Mouse (Mus musculus): ENCODE results near the gene Lhfpl4.
A peak's percentile ranks its signal among the peaks of the same experiment; 100 is the strongest.

Lhfpl4 gene

DNA sequence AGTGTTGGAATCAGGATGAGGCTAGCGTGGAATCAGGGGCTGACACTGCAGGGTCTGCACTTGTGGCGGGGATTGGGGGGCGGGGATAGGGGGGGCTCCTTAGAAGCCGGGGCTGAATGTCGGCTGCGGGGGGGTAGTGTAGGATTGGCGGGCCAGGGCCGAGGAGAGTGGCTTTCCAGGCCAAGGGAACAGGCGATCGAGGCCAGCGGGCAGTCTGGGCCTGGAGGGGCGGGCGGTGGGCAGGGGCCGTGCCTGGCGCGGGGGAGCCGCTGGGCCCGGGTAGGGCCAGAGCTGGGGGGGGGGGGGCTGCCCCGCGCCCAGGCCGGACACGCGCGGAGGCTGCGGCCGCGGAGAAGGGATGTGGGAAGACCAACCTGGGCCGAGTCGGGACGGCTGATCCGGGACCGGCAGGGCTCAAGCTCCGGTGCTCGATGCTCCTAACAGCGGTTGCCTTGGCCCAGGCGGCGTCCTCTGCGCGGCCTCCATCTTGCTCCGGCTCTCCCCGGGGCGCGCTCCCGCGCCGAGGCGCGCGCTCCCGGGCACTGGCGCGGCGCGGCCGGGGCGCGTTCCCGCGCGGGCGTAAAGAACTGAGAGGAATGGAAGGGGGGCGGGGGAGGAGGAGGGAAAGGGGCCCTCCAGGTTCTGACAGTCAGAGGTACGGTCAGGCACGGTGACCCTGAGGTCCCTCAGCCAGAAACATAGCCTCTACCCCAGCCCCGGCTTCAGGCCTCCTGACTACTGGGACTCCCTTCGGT lies at the start of gene Lhfpl4:
TSS of gene Lhfpl4 (minus strand) at position 544 of the 755 bp plus-strand sequence.
- DNase-seq (ENCODE audit: low spot score in 2 of 2) = peak in 1 of 2 experiments; percentile 55

DNA sequence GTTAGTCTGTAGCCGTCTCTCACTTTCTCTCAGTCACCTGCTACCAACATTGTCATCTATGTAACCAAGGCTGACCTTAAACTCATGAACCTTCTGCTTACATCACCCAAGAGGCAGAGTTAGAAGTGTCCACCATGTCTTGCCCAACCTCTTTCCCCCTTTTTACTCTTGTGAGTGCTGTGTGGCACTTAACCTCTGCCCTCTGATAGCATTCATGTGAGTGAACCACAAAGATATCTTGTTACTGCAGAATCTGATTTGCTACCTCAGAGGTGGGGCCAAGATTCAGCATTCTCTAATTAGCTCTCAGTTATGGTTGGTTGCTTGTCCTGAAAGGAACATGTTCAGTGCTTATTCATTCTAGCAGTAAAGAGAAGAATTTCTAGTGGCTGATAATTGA lies 47.6 kb upstream of the Lhfpl4 start:
- no peak for DNase-seq (ENCODE audit: low spot score in 2 of 2)

DNA sequence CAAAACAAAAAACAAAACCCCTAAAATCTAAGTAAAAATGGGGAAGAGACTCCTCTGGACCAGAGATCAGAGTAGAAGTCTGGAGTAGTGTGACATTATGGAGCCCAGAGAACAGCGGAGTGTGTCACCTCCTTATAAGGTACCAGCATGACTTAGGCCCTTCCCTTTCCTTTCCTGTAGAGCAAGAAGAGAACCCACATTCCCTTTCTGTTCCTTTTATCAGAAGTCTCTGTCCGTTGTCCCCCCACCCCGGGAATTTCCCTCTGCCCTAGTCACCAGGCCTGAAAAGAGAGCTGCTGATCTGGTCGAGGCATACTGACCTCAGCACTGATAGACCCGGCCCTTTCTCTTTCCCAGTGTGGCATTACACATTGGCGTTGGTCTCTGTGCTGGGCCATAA lies 43.3 kb upstream of the Lhfpl4 start:
- DNase-seq (ENCODE audit: low spot score in 2 of 2) = no peak

DNA sequence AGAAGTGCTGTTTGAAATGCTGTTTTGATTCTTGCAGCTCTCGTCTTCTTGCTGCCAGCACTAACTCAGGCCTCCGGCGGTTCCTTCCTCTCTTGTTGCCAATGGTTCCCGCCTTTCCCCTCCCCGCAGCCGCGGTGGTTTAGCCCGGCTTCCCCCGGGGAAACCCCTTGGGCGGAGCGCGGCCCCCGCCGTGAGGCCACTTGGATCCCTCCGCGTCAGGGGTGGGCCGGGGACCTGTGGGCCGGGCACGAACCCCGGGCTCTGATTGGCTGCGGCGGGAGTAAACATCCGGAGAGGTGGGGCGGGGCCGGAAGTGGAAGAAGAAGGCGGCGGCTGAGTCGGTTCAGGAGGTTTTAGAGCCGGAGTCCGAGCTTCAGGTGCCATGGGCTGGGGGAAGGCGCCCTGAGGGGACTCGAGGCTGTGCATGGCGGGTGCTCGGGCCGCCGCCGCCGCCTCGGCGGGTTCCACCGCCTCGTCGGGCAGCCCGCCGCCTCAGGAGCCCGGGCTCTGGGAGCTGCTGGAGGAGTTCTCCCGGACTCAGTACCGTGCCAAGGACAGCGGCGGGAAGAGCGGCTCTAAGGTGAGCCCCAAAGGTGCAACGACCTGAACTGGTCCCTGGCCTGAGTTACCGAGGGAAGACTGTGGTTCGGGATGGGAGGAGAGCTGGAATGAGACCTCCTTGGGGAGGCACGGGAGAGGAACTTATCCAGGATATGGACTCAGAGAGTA lies 42.5 kb upstream of the Lhfpl4 start, which contains the start of gene Mtmr14:
TSS of gene Mtmr14 (plus strand) at position 302 of the 729 bp plus-strand sequence.
- DNase-seq (ENCODE audit: low spot score in 2 of 2) = peak; percentile 92 to 99

DNA sequence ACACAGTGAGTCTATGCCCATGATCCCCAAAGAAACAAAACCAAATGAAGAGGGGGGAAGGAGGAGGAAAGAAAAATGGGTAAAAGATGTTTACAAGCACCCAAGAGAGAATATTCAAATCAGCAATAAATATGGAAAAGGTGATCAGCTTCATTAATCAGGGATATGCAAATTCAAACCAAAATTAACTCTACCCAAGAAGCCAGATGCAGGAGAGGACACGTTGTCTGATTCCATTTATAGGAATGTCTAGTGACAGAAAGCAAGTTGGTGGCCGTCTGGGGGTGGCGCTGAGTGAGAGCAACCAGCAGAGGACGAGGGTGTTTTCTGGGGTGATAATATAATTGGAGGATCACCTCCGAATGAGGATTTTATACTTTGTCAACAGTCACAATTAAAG lies 40.0 kb upstream of the Lhfpl4 start:
- DNase-seq (ENCODE audit: low spot score in 2 of 2) = no peak

DNA sequence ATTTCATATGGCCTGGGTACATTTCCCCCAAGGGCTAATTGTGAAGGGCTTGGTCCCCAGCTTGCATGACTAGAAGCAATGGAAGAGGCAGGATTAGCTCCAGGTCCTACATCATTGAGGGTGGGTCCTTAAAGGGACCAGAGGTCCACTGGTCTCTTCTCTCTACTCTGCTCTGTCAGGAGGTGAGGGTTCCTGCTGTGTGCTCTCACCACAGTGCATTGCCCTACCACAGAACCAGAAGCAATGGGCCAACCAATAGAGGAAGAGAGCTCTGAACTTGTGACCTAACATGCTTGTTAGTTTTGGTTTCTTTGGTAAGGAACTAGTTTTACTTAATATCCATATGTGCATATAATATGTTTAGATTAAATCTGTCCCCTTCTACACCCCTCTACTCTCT lies 31.5 kb upstream of the Lhfpl4 start:
- no peak for DNase-seq (ENCODE audit: low spot score in 2 of 2)

DNA sequence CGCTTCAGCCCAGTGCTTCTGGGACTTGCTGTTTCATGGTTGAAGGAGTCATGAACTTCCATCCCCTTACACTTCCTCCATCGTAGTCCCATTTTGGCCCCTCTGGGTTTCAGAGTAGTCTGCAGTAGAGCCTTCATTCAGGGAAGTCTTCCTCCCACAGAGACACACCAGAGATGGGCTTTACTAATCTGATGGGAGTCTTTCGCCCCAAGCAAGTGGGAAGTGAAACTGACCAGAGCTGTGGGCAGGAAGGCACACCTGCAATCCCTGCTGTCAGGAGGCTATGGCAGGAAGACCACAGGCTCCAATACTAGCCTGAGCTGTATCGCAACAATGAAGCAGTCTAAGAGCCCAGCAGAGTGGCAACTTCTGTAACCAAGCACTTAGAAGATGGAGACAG lies 30.6 kb upstream of the Lhfpl4 start:
- DNase-seq (ENCODE audit: low spot score in 2 of 2) = no peak

DNA sequence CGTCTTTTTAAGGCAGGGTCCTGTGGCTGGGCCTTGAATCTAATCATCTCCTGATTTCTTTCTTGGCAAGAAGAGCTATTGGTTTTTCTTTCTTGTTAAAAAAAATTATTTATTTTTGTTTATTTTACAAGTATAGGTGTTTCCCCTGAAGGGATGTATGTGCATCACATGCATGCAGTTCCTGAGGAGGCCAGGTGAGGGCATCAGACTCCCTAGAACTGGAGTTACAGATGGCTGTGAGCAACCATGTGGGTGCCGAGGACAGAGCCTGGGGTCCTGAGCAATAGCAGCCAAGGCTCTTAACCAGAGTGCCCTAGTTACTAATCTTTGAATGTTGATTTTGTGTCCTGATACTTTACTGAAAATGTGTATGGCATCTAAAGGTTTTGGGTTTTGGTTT lies 21.1 kb upstream of the Lhfpl4 start:
- no peak for DNase-seq (ENCODE audit: low spot score in 2 of 2)

DNA sequence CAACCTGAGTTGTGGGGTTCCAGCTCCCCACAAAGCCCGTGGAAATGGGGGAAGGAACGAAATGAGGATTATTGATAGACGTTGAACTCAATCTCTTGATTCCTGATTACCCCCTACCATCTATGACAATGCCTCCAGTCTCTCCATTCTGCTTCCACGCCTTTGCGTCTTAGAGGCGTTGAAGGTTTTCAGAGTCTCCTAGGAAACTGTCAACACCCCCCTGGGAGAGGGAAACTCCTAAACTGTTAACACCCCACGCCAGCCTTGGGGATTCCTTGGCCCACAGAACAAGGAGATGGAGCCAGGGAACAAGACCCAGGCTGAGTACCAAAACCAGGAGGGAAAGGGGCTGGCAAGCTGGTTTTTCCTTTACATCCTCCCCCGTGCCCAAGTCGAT lies 410 bp upstream of the Lhfpl4 start:
- DNase-seq (ENCODE audit: low spot score in 2 of 2) = peak in 1 of 2 experiments; percentile 31

DNA sequence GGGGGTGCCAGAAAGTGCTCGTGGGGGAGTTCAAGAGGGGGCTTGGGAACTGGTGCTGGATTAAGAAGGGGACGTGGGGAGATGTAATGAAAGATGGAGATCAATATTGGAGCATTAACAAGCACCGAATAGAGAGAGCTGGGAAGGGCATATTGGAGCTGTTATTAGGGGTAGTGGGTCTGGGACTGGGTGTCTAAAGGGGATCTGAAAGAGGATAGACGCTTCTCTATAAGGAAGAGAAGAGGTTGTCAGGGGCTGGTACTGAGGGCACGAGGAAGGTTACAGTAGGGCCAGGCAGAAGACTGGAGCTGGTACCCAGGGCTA lies 705 bp downstream of the Lhfpl4 start:
- DNase-seq (ENCODE audit: low spot score in 2 of 2) = no peak

DNA sequence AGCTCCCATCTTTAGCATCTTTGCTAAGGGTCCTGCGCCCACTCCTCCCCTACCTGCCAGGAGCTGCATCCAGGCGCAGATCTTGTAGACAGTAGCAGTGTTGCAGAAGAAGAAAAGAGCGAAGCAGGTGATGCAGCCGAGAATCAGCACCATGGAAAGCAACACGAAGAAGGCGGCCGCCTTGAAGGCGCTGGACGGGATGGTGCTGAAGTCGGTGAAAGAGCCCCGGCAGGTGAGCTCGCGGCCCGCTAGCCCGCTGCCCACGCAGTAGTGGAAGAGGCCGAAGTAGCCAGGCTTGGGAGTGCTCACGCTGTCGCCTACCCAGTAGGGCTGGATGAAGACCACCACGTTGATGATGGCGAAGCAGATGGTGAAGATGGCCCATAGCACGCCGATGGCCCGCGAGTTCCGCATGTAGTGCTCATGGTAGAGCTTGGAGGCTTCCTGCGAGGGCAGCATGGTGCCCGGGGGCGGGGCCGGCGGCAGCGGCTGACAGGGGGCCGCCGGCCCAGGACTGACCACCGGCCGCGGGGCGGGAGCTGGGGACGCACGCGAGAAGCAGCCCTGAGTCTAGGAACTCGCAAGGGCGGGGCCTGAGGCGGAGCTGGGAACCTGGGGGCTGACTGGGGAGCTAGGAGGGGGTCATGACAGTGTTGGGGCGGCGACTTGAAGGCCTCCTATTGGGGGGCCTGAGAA lies 1.3 kb downstream of the Lhfpl4 start:
- no peak for DNase-seq (ENCODE audit: low spot score in 2 of 2)

GRCm38 (mm10) chr6:113184866-113185525 lies 10.2 kb downstream of the Lhfpl4 start:
- no peak for DNase-seq (ENCODE audit: low spot score in 2 of 2)

DNA sequence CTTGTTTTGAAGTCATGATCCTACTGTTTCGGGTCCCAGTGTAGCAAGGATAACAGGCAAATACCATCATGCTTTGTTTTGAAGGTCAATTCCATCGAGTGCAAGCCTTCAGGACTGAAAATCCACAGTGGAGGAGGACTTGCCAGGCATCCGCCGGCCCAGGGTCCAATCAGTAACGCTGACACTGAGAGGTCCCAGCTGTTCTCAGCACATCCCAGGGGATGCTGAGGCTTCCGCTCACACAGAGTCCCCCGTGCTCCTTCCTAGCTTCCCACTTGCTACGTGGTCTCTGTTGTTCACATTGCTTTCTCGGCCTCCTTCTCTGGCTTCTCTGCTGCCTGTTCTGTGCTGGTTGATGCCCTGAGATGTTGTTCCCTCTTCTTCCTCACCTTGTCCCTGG lies 11.0 kb downstream of the Lhfpl4 start:
- no peak for DNase-seq (ENCODE audit: low spot score in 2 of 2)

- no peak for DNase-seq (ENCODE audit: low spot score in 2 of 2)
Measured at GRCm38 (mm10) chr6:113179195-113179733, 15.9 kb downstream of the Lhfpl4 start.

DNA sequence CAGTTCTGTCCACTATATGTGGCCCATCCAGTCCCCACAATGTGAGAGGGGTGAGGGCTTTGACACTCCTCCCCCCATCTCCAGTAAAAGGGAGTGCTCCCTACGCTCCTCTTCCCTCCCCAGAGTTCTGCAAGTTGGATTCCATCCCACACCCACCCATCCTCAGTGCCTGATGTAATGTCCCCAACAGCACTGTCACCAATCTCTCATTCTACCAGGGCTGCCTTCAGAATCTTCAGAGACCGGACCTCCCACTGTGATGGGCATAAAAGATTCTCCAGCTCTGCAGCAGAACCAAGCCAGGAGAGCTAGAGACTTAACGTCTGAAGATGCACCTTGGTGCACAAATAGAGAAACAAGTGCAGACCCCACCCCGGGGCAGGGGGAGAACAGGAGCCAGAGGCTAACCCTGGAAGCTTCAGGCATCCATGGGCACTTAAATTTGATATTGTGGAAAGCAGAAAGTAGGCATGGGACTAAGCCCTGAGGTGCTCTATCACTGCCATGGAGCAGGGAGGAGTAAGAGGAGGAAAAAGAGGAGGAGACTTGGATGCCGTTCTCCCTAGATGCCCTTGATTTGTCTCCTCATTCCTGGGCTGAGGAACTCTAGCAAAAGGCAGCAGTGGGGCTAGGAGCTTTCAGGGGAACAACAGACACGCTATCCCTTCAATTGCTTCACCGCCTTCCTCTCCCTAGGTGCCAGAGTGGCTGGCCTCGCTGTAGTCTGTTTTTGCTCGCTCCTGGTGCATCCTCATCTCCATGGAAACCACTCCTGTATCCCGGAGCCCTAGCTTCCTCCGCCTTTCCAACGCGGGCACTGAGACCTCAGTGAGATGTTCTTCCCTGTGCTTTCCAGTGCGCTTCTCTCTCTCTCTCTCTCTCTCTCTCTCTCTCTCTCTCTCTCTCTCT lies 16.6 kb downstream of the Lhfpl4 start:
- peak; percentile 59 to 71 for DNase-seq (ENCODE audit: low spot score in 2 of 2)

GRCm38 (mm10) chr6:113176613-113177012 lies 18.6 kb downstream of the Lhfpl4 start:
- DNase-seq (ENCODE audit: low spot score in 2 of 2) = no peak

- no peak for DNase-seq (ENCODE audit: low spot score in 2 of 2)
Measured at GRCm38 (mm10) chr6:113175469-113175868, 19.7 kb downstream of the Lhfpl4 start.

DNA sequence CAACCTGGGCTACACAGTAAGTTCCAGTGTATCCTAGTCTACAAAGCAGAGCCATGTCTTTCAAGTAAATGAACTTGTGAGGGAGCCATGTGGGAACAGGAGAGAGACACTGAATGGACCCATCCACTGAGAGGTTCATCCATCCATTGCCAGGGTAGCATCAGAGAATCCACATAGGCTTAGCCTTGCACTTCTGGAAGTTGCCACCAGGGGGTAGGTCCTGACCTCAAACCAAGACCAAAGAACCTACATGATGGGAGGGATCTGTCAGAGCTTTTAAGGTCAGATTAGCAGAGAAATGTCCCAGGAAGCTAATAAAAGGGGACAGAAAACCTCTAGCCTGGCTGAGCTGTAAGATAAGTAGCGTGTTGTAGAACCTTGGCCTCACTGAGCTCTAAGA lies 22.6 kb downstream of the Lhfpl4 start:
- peak in 1 of 2 experiments; percentile 68 for DNase-seq (ENCODE audit: low spot score in 2 of 2)

- no peak for DNase-seq (ENCODE audit: low spot score in 2 of 2)
Measured at GRCm38 (mm10) chr6:113172011-113172410, 23.2 kb downstream of the Lhfpl4 start.

GRCm38 (mm10) chr6:113170651-113171050 lies 24.5 kb downstream of the Lhfpl4 start:
- DNase-seq (ENCODE audit: low spot score in 2 of 2) = no peak

DNA sequence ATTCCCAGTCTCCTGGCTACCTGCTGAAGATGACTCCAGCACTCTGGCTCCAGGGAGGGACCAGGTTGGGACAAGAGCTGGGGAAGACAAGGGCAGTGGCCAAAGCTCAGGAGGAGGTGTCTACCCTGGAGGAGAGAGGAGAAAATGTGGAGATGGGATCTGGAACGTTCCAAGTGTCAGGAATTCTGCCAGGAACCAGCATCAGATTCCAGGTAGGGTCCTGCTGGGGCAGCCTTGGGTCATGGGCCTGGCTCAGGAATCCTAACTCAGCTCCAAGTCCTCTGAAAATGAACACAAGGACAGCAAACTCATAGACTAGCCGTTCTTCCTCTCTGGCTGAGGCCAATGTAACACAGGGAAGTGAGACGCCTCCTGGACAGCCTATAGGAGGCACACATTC lies 25.3 kb downstream of the Lhfpl4 start:
- DNase-seq (ENCODE audit: low spot score in 2 of 2) = no peak
